Mouse (Mus musculus): ENCODE results near the gene Hoxc12.
A peak's percentile ranks its signal among the peaks of the same experiment; 100 is the strongest.

Gene Hoxc12

GRCm38 (mm10) chr15:102936279-102936972, at the start of gene Hoxc12:
Hoxc12 (plus strand) TSS chr15:102936757.
- DNase-seq (ENCODE audit: low spot score), result no peak

GRCm38 (mm10) chr15:102895115-102895514, 41.4 kb upstream of the Hoxc12 start:
- DNase-seq (ENCODE audit: low spot score), result no peak

GRCm38 (mm10) chr15:102904946-102905345, 31.6 kb upstream of the Hoxc12 start:
- DNase-seq (ENCODE audit: low spot score), result no peak

DNA sequence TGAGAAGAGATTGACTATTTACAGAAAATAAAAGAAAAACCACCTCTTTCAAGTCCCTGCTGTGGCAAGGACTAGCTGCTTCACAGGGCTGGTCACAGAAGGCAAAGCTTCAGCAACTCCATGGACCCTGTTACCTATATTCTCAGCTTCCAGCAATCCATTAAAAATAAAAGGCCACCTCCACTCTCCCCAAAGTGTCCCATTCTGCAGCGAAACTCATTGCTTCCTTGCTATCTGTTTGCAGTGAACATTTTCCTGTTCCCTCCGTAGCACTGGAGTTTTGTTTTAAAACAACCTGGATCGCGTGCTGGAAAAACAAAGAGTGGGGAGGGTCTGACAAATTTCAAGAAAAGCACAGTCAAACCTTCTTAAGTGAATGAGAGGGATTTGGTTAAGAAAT, 27.0 kb upstream of the Hoxc12 start:
- DNase-seq (ENCODE audit: low spot score), result no peak

DNA sequence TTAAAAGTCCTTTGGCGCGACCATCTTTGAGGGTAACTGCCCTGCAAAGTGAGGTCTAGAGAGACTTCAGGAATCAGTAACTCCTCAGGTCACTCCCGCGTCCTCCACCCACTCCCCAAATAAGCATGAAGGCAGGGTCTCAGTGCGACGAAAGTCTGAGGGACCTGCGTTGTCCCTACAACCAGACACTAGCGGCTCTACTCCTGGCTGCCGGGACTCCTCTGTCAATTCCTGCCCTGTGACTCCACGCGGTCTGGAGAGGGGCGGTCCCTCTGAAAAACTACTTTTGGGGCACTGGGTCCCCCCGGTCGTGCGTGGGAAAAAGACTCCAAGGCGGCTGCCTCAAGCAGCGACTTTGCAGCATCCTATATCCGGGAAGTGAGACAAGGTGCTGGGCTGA, 26.5 kb upstream of the Hoxc12 start:
- DNase-seq (ENCODE audit: low spot score), result no peak

DNA sequence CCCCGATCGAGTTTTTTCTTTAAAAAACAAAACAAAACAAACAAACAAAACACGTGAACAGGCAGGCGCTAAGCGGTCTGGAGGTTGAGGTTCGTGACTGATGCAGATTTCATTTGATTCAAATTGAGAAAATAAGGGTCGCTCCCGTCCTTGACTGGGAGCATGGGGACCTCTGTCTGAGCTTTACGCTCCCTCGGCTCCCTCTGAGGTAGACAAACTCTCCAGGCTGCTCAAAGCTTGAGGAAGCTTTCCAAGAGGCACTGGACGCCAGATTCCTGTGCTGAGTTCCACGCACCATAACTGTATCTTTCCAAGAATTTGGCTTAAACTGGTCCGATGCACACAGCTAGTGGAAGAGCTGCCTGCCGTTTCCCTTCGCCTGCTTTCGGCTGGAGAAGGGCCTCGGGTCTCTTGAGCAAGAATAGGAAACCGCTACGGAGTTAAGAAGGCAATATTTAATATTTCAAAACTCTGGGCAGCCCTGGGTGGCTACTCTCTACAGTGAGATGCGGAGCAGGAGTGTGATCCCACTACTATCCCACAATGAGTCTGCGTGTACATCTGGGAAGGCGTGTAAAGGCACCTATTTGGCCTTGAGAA, 26.0 kb upstream of the Hoxc12 start:
- DNase-seq (ENCODE audit: low spot score), result no peak

- DNase-seq (ENCODE audit: low spot score), result no peak
Observed at GRCm38 (mm10) chr15:102913038-102913585, 23.4 kb upstream of the Hoxc12 start.

- DNase-seq (ENCODE audit: low spot score), result peak; percentile 15
Observed at GRCm38 (mm10) chr15:102917972-102918572, 18.5 kb upstream of the Hoxc12 start.

DNA sequence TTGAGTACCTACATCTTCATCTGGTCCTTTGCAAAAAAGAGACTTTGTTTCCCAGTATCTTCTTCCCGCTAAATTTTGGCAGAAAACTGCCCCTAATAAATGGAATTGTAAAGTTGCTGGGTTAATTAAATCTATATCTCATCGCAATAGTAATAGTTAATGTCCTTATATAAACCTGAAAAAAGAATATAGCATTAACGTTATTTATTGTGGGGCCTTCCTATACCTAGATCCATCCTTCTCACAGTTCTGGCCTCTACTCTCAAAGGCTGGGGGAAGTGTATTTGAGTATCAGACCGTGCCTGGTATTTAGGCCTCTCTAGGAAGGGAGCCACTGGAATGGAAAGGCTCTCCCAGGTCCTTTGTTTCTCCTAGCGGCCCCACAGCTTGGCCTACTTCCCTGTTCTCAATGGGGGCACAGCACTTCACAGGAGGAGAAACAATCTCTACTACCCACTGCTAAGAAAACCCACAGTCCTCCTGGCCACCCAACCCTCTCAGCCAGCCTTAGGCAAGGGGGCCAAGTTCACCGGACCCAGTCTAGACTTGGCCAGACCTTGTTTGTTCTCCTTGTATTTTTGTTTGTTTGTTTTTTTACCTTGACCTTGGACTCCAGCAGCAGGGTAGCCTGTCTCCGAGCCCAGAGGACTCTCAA, 17.8 kb upstream of the Hoxc12 start:
- peak; percentile 50 for DNase-seq (ENCODE audit: low spot score)

GRCm38 (mm10) chr15:102919336-102920180, 17.0 kb upstream of the Hoxc12 start:
- no peak for DNase-seq (ENCODE audit: low spot score)

GRCm38 (mm10) chr15:102920619-102921018, 15.9 kb upstream of the Hoxc12 start:
- DNase-seq (ENCODE audit: low spot score), result peak; percentile 78

- DNase-seq (ENCODE audit: low spot score), result no peak
Observed at GRCm38 (mm10) chr15:102921053-102922011, 15.2 kb upstream of the Hoxc12 start, which contains the start of gene Hoxc13. Hoxc13 (plus strand) TSS chr15:102921103.

- no peak for DNase-seq (ENCODE audit: low spot score)
Observed at GRCm38 (mm10) chr15:102922012-102922362, 14.6 kb upstream of the Hoxc12 start.

DNA sequence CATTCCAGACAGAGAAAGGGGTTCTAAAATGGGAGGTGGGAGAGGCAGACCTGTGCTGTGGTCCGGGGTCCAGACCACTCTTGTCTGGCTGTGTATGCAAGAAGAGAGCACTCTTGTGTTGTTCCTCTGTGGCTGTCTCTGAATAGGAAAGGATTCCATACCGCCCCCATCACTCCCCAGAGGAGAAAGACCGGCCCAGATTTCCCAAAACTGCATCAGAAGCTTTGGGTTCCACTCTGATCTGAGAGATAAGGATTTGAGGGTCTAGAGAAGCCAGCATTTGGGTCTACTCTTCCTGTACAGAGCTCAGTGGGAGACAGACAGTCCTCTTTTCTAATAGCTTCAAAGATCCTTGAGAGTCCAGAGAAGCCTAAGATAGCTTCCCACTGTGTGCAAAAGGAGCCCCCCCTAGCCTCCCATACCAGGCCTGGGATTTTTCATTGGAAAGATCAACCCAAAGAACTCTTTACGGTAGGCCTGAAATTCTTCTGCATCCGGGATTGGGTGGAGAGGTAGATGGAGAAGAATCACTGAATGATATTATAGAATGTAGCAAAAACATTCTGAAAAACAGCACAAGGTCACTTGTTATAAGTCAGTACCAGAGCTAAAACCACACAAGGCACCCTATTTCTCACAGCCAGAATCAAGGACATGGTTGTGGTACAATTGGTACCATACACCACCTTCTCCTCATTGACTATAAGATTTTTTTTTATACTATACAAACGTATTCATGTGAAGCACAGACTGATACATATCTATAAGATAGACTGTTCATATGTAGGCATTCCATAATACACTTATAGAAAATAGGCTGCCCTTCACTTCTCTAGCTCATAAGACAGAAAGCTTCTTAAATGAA, 13.7 kb upstream of the Hoxc12 start:
- DNase-seq (ENCODE audit: low spot score), result no peak

- DNase-seq (ENCODE audit: low spot score), result no peak
Observed at GRCm38 (mm10) chr15:102927032-102927645, 9.4 kb upstream of the Hoxc12 start.

DNA sequence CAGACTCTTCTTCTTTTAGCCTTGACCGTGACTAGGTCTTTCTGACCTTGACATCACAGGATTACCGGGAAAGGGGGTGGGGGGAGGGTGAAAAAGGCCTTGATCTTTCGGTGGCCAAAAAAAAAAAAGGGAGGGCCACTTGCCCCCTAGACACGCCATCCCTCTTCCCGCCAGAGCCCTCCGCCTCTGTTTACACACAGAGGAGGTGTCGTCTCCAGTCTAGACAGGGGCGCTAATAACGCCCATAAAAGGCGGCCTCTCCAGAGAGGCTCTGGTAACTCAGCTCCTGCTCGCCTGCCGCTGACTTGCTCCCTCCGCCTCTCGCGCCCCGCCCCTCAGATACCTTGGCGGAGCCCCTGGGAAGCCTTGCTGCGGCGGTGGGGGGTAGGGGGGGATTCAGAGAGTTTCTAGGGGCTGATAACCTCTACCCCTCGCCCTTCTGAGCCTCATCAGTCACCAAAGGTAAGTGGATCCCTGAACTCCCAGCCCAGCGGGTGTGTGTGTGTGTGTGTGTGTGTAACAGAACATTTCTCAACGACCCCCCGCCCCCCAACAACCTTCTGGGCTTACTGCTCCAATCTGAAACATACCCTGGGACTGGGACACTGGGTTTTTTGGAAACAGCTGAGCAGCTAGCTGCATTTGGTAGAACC, 4.7 kb upstream of the Hoxc12 start:
- DNase-seq (ENCODE audit: low spot score), result no peak

DNA sequence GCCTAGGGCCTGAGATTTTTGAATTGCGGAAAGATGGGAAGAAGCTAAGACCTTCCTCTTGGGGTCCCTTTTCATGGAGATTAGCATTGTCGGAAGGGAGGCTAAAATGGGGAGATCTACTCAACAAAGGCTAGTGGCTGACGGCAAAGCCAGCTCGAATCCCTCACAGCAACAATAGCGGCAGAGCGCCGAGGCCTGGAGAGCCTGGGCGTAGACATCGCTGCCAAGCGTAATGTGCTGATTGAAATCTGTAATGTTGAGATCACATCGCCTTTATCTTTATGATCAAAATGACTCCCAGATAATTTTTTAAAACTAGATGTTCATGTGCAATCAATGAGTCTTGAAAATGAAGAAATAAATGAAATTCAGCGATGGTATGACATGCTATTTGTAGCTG, 2.1 kb upstream of the Hoxc12 start:
- DNase-seq (ENCODE audit: low spot score), result no peak

- no peak for DNase-seq (ENCODE audit: low spot score)
Observed at GRCm38 (mm10) chr15:102934897-102935296, 1.7 kb upstream of the Hoxc12 start.
